Mouse (Mus musculus) thymus, adult 18-20 months (tissue): ENCODE data around the gene Dlst.

Experiments
- DNase-seq, 2 experiments: peaks; one replicate each; pipeline ENCODE4 v3.0.0; 2022; ENCODE audit warnings: mixed read lengths in 2 of 2

Gene Dlst

DNA sequence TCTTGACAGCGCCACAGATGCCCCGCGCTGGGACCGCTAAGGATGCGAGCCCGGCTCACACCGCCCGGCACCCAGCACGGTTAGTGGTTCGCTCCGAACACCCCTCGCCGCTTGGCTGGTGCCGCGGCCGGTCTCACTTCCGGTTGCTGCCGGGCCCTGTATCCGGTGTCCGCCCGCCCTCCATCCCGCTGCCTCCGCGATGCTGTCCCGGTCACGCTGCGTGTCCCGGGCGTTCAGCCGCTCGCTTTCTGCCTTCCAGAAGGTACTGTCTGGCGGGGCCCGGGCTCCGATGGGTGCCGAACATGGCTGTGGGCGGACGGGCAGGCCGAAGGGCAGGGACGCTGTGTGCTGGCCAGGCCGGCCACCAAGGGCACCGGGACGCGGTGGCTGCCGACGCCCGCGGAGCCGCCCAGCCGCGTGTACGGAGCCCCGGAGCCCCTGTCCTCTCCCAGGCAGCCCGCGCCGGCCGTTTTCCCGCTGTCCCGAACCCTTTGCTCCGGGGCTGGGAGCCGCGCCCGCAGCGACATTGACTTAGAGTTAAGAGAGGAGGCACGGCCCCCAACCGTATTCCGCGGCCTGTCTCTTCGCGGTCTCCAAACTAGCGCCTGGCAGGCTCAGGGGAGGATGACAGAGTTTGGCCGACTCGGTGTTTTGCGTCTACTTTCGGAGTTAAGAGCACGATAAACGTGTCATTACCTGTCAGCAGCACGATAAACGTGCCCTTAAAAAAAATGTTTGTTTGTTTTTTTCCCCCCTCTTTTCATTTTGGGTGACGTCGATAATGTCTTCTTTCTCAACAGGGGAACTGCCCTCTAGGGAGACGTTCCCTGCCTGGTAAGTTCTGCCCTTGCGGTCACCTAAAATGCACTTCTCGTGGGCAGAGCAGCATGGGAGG, at the start of gene Dlst, which contains the start of gene Prox2:
Dlst (plus strand) TSS at position 136 of the 895 bp plus-strand sequence.
Prox2 (minus strand) TSS at position 62 of the 895 bp plus-strand sequence.
- peak; percentile 72 to 76 for DNase-seq

DNA sequence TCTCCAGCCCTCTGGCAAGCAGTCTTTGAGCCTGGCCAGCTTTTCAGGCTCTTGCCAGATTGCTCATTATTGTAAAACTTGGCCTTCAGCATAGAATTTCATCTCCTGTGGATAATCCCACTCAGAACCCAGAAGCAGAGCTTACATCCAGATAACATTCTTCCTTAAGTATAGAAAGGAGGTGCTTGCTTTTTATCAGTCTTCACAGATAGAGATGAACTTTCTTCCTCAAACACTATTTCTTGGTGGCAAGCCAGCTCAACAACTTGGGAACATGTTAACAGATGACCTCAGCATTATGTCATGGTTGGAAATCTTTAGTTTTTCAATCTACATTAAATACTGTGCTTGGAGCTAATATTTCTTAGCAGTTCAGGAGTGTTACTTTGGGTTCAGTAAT, 39.6 kb upstream of the Dlst start:
- no peak for DNase-seq

DNA sequence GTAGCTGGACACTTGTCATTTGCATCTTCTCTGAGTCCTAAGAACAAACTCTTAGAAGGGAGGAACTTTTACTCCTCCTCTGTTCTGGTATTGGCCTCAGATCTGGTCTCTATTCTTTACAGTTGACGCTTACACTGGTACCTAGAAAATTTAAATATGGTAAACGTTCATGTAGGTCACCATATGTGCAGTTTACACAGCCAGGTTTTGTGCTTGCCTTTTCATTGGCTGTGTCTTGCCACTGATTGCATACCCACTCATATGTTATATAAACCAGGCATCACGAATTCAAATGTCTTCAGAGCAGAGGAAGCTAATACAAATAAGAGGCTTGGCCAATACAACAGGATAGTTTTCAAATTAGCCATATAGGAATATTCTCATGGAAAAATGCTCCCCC, 33.5 kb upstream of the Dlst start:
- no peak for DNase-seq

DNA sequence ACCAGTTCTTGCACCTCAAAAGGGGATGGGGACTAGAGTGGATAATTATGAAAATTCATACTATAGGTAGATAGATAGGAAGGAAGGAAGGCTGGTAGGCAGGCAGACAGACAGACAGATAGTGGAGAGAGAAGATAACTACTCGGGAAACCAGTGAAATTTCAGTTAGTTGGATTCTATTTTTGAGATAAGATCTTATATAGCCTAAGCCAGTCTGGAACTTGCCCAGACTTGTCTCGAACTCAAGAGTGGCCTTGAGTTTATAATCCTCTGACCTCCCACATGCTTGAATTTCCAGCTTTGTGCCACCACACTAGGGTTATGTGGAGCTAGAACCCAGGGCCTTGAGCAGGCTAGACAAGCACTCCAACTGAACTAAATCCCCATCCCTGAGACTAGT, 26.4 kb upstream of the Dlst start:
- no peak for DNase-seq

DNA sequence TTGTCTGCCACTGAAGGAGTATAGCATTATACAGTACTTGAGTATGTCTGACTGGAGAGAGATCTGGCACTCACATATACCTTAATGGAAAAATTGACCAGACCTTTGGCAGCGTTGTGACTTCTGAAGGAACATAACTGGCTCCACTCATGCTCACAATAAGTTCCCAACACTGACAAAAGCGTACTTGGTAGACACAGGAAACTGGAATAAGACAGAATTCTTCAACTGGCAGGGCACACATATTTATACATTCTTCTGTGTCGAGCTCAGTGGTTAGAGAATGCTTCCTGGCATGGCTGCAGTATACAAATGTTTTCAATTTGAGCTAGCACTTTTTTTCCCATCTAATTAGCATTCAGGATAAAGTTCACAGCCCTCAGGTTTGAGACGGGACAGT, 25.7 kb upstream of the Dlst start:
- DNase-seq: no peak

DNA sequence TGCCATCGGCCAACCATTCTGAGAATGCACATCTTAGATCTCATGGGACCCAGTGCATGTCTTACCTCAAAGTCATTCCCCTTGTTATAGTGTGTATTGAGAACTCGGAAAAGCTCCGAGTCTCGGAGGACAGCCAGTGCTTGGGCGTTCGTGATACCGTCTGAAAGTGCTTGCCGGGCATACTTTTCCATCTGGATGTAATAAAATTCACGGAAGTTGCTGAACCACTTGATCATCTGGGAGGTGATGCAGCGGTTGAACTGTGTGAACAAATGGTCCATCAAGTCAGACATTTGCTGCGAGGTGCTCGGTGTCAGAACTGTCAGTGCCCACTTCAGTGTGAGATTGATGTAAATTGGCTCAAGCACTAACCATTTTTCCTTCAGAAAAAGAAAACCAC, 22.8 kb upstream of the Dlst start:
- no peak for DNase-seq

DNA sequence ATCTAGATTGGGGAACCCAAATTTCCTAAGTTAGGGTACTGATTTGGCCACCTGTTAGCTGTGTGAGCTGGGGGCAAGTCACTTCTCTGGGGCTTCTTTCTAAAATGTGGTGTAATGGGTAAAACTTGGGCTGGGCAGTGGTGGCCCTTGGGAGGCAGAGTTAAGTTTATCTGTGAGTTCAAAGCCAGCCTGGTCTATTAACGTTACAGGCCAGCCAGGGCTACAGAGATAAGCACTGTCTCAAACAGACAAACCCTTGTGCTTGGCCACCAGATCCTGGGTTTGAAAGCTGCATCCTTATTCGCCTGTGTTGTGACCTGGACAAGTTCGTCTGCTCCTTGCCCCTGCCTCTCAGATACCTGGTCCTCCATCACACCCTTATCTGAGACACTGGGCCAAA, 19.4 kb upstream of the Dlst start:
- DNase-seq: no peak

DNA sequence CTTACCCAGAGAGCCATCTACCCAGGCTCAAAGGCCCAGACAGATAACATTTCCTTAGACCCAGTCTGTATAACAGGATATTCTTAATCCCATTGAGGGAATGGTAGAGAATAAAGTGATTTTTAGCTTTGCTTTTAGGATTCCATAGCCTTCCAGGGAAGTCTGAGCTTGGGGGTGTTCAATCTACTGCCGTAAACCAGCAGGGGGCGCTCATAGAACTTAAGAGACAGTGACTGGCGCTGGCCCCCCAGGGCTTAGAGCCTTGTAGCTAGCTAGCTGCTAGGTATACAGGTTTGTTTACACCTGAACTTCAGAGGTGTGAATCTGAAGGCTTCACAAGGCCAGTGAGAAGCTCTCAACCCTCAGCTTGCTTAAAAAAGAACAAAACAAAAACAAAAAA, 18.4 kb upstream of the Dlst start:
- DNase-seq: peak in 1 of 2 experiments; percentile 37

DNA sequence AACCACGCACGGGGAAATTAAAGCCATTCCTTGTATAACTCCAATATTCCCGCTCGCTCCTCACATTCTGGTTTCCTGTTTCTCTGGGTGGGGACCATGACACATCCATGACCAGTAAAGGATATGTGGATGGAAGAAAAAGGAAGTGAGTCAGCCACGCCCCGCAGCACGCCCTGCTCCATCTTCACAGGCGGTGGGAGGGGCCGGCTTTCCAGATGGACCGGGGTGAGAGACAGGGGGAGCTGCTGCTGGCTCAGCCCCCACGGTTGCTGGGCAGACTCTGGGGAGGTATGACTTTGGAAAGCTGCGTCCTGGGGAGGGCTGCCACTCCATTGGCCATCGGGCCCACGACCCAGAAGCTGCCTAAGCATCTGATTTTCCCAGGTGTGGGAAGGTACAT, 16.6 kb upstream of the Dlst start:
- no peak for DNase-seq

DNA sequence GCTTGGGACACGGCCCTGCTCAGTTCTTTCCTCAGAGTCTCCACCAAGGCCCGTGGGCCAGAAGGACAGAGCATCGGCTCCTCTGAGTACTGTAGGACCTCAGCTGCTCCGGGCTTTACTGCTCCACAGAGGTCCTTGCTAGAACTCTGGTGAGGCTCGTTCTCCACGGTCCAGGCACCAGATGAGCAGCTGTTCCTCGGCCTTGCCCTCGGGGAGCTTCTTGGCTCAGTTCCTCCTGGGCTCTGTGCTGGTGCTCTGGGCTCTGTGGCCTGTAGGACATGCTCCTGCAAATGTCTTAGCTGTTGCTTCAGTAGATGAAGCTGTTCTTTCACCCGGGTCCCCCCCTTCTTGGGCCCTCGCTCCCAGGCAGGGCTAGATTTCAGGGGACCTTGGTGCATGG, 15.9 kb upstream of the Dlst start:
- no peak for DNase-seq

DNA sequence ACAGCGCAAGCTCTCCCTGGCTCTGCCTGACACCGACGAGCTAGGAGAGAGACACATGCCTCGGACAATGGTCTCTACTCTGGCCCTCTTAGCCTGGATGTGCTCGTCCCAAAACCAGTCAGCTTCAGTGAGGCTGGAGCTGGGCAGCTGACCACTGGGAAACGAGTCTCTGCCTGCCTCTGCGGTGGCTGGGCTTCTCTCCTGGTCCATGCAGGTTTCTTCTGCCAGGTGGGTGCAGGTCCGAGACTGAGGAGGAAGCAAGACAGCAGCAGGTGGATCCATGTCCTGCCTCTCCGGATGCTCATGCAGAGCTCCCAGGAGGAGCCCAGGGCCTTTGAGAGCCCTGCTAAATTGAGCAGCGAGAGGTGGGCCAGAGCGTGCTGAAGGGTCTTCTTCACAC, 15.5 kb upstream of the Dlst start:
- no peak for DNase-seq

DNA sequence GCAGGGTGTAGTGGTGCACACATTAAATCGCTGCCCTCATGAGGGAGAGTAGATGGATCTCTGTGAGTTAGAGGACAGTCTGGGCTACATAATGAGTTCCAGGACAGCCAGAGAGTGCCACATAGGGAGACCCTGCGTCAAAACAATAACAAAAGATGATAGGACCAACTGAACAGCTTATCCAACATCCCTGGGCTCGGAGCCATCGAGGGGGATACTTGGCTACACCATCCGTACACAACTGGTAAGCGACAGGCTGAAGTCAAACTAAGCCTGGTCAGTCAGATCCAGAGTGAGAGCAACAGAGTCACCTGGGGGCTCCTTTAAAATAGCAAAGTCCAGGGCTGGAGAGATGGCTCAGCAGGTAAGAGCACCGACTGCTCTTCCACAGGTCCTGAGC, 14.8 kb upstream of the Dlst start:
- DNase-seq: no peak

DNA sequence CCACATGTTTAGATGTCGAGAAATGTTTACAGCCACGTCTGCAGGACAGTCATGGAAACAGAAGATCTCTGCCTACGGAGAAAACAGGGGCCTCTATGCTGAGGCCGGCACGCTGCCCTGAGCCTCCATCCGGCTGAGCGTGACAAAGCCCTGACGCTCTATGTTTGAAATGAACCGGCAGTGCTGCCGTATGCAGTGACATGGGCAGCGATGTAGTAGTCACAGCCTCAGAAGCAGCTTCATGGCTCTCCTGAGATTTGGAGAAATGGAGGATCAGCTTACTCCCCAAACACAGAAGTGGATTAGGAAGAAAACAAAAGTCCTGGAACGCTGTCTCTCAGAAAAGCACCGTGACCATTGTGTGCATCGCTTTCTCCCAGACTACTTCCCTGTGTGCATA, 9.6 kb upstream of the Dlst start:
- no peak for DNase-seq

DNA sequence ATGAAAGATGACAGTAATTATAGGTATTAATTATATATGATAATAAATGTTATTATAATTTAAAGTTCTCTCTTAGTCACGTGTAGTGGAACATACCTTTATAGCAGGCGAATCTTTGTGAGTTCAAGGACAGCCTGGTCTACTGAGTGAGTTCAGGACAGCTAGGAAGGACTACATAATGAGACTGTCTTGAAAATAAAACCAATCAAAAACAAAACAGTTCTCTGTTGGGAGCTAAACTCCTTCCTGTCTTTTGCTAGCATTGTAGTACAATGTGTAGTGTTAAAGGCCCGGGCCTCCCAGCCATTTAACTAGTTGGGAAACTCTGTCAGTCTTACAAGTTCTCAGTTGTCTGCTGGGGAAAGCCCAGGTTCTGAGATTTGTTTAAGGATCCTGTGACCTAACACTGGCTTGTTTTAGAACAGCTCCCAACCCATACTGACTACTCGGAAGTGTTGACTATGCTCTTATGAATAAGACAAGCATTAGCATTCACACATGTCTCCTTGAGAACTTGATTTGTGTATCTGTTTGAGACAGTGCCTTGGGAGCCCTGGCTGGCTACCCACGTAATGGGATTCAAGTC, 9.0 kb upstream of the Dlst start:
- DNase-seq: no peak

DNA sequence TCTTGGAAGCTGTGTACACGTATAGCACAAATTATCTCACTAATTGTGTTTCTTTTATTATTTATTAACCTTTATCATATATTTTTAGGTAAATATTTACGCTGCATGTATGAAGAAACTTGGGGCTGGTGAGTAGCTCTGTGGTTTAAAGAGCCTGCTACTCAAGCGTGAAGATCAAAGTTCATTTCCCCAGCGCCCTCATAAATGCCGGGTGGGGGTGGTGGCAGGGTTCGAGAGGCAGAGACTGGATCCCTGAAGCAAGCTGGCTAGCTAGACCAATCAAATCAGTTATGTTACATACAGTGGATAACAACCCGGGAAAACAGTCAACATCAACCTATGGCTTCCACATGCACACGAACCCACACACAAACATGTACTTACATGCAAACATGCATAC, 7.5 kb upstream of the Dlst start:
- DNase-seq: no peak

DNA sequence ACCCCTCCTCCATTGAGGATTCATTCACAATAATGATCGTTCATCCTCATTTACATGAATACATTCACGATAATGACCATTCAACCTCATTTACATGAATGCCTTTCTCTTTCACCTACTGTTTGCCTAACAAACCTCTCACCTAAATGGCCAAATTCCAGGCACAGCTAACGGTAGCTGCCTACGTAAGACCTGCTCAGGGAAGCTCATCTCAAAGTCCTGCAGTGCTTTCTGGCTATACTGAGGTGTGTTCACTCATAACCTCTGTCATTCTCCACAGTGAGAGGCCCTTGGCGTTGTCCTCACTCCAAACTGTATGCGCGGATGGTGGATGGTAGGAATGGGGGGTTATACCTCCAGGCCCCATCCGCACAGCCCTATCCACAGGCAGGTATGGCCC, 5.8 kb upstream of the Dlst start:
- no peak for DNase-seq

DNA sequence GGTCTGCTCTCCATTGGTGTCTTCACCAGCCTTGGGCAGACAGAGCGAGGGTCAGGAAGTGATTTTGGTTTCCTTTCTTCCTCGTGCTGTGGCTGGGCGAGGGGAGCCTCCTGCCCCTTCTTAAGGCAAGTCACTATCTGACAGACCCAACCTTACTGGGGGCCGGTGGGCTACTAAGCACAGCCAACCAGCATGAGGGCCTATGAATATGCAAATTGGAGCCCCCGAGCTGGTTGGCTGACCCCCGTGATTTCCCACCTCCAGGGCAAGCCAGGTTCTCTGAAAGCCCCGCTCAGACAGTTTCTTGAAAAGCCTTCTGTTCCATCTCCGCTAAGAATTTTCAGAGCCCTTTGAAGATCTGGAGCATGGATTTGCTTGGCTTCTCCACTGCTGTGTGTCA, 4.3 kb upstream of the Dlst start:
- DNase-seq: no peak

DNA sequence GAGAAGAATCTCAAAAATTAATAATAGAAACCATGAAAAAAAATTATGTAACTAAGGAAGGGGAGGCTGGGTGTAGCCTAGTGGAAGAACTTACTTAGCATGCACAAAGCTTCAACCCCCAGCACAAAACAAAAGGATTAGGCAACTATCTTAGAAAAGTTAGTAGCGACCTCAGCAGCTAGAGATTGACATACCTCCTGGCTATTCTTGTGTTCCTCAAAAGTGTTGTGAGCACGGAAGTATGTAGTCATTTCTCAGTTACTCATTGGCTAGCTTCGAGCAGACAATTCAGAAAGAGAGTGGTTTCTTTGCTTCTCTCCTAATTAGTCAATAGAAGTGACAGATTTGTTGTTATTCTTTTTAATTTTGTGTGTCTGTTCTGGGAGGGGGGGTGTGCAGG, 2.0 kb upstream of the Dlst start:
- no peak for DNase-seq

DNA sequence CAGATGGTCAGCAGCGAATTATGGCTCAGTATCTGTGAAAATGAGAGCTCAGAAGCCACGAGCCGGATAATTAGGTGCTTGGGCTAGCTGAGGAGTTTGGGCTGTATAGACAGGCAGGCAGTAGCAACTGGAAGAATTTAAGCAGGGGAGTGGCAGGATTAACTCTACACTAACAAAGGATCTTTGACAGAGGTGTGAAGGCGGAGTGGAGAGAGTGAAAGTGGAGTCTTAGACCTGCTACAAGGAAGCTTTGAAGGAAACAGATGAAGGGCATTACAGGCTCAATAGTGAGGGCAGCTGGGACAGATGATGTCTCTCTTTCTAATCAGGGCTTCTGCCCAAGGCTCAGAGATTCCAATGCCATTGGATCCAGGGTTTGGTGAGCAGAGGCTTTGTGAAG, 1.2 kb upstream of the Dlst start:
- DNase-seq: no peak

DNA sequence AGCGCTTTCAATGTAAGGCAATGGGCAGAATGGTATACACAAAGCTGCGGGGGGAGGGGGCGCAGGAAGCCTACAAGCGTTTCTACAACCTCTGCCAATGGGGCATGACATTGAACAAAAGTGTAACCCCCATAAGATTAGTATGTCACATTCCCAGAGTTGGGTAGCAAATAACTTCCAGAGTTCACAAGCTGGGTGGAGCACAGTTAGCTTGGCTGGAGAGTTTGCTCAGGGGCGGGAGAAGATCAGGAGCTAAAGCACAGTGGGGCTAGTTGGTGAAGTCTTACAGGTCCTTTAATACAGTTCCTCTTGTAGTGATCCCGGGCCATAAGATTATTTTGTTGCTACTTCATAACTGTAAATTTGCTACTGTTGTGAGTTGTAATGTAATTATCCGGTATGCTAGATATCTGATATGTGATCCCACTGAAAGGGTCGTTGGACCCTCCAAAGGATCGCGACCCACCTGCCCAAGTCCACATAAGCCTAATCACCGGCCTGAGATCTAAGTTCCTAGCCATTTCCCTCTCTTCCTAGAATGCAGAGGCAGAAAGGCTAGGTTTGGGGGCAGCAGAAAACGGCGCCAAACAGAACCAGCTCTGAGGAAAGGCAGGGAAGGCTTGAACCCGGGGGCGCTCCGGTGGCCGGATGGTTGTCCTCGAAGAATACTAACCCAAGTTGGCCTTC, 479 bp upstream of the Dlst start:
- DNase-seq: no peak

DNA sequence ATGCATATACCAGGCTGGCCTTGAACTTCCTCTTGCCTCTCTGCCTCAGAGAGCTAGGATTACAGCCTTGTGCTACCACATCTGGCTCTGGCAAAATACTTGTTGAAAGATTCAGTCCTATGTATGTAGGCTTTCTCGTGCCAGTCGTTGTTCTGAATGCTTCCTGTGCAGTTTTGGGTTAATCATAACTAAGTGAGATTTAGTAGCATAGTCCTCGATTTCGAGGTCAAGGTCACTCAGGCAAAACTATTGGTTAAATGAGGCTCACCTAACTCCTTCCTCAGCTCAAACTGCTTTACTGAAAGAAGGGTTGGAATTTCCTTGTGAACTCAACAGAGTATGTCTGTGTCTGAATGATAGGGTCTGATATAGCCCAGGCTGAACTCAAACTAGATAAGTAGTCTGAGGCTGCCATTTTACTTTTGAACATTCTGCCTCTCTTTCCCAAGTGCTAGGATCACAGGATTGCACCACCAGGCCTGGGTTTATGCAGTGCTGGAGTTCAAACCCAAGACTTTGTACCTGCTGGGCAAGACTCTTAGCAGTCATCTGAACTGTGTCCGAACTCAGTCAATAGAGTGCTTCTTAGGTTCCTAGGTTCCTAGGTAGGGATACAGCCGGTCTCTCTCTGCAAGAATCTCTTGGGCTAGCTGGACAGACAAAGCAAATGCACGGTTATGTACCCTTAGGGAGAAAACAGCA, 2.1 kb downstream of the Dlst start:
- no peak for DNase-seq

DNA sequence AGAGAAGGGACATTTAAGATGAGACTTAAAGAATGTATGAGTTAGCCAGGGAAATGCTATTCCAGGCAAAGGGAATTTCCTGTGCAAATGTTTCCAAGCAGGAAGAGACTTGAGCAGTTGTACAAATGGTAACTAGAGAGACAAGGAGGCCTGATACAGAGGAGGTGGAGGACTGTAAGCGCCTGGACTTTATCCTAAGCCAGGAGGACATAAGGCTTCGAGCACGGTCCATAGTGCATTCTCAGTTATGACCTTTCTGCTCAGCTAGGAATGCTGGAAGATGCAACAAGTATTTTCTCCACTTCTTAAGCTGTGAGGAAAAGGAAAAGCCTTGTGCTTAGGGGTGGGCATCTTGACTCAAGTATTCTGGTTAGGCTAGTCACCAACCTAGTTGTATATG, 2.7 kb downstream of the Dlst start:
- DNase-seq: no peak

DNA sequence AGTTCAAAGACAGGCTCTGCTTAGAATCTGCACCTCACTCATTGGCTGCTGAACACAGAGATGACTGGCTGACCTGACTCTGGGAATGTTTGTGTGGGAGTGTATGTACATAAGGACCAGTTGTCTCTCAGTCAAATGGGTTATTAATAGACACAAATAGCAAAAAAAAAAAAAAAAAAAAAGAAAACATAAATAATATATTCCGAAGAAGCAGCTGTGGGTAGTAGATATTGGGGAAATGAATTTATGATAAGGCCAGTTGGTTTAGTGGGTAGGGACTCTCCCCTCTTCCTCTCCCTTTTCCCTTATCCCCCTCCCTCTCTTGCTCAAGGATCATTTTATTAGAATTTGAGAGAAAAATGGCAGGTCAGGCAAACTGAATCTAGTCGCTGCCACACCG, 3.3 kb downstream of the Dlst start:
- no peak for DNase-seq
